Mouse (Mus musculus) adrenal gland, adult 8-10 months (tissue): ENCODE measurements around the gene Sorbs1. TPM values are rescaled to one million over a fixed set of nuclear protein-coding genes. Genes with fewer than 3 reads are reported as not detected.
A peak's percentile ranks its signal among the peaks of the same experiment; 100 is the strongest.

ENCODE experiments used
- DNase-seq: peaks from one replicate; pipeline ENCODE4 v3.0.0; 2022
- total RNA-seq, 4 experiments: library from RNA; stranded (reverse); gene quantifications; 2 replicates each; pipeline ENCODE4 v1.2.4; 2022

Sorbs1 gene
- total RNA-seq, 4 experiments from 2014 or later: 48.2 to 120 (median 68.1) TPM

- DNase-seq: no peak
These were observed 167.9 kb downstream of the Sorbs1 start for GRCm38 (mm10) chr19:40345684-40346083.

- DNase-seq: peak; percentile 55
These were observed 170.6 kb downstream of the Sorbs1 start for GRCm38 (mm10) chr19:40343018-40343417.

GRCm38 (mm10) chr19:40341141-40341540 lies 172.4 kb downstream of the Sorbs1 start:
- no peak for DNase-seq

GRCm38 (mm10) chr19:40336694-40337093 lies 176.9 kb downstream of the Sorbs1 start:
- DNase-seq: no peak

- no peak for DNase-seq
These were observed 179.7 kb downstream of the Sorbs1 start for GRCm38 (mm10) chr19:40333905-40334304.

GRCm38 (mm10) chr19:40333081-40333480 lies 180.5 kb downstream of the Sorbs1 start:
- no peak for DNase-seq

- DNase-seq: no peak
These were observed 181.3 kb downstream of the Sorbs1 start for GRCm38 (mm10) chr19:40332303-40332702.

GRCm38 (mm10) chr19:40331846-40332245 lies 181.7 kb downstream of the Sorbs1 start:
- DNase-seq: no peak

- DNase-seq: no peak
These were observed 187.5 kb downstream of the Sorbs1 start for GRCm38 (mm10) chr19:40326126-40326525.

- no peak for DNase-seq
These were observed 188.2 kb downstream of the Sorbs1 start for GRCm38 (mm10) chr19:40325381-40325780.

- no peak for DNase-seq
These were observed 191.4 kb downstream of the Sorbs1 start for GRCm38 (mm10) chr19:40322226-40322625.

GRCm38 (mm10) chr19:40319199-40319598 lies 194.4 kb downstream of the Sorbs1 start:
- DNase-seq: no peak

- DNase-seq: no peak
These were observed 195.1 kb downstream of the Sorbs1 start for GRCm38 (mm10) chr19:40318511-40318910.

GRCm38 (mm10) chr19:40317001-40317400 lies 196.6 kb downstream of the Sorbs1 start:
- no peak for DNase-seq

- no peak for DNase-seq
These were observed 199.3 kb downstream of the Sorbs1 start for GRCm38 (mm10) chr19:40314252-40314651.

GRCm38 (mm10) chr19:40311631-40312030 lies 201.9 kb downstream of the Sorbs1 start:
- no peak for DNase-seq

- DNase-seq: no peak
These were observed 203.0 kb downstream of the Sorbs1 start for GRCm38 (mm10) chr19:40310410-40311130.

- no peak for DNase-seq
These were observed 203.7 kb downstream of the Sorbs1 start for GRCm38 (mm10) chr19:40309911-40310310.

- DNase-seq: no peak
These were observed 206.0 kb downstream of the Sorbs1 start for GRCm38 (mm10) chr19:40307550-40307949.

GRCm38 (mm10) chr19:40306631-40307030 lies 206.9 kb downstream of the Sorbs1 start:
- DNase-seq: no peak

- DNase-seq: no peak
These were observed 208.1 kb downstream of the Sorbs1 start for GRCm38 (mm10) chr19:40305456-40305855.

- no peak for DNase-seq
These were observed 210.7 kb downstream of the Sorbs1 start for GRCm38 (mm10) chr19:40302916-40303315.

- no peak for DNase-seq
These were observed 211.1 kb downstream of the Sorbs1 start for GRCm38 (mm10) chr19:40302477-40302876.

GRCm38 (mm10) chr19:40299983-40300759 lies 213.4 kb downstream of the Sorbs1 start:
- no peak for DNase-seq
